Mouse (Mus musculus) layer of hippocampus, adult 8-10 months (tissue): Measurements from ENCODE around the gene Tbc1d10a. TPM values are rescaled to one million over a fixed set of nuclear protein-coding genes. Genes with fewer than 3 reads are reported as not detected.

Experiments
- DNase-seq, 2 experiments: peaks; one replicate each; pipeline ENCODE4 v3.0.0; 2022; ENCODE audit warnings: low spot score in 2 of 2
- total RNA-seq, 4 experiments: library from RNA; stranded (reverse); gene quantifications; 2 replicates each; pipeline ENCODE4 v1.2.4; 2022

Gene Tbc1d10a
- total RNA-seq, 4 experiments from 2014 or later: 26.7 to 31.7 (median 28.8) TPM

DNA sequence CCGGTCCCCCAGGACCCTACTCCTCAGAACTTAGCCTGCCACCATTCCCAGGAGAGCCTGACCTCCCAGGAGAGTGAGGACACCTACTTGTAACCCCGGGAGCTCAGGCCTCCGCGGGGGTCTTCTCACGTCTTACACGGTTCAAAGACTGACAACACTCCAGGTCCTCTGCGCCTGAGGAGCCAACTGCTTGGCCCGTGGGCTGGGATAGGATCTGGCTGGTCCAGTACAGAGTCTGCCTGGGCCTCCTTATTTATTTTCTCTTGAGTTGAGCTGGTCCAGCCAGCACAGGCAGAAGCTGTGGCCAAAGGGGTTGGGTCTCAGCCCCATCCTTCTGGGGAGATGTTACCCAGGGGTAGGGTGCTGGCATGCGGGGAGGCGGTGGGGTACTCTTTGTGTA lies 28.5 kb downstream of the Tbc1d10a start:
- no peak for DNase-seq

DNA sequence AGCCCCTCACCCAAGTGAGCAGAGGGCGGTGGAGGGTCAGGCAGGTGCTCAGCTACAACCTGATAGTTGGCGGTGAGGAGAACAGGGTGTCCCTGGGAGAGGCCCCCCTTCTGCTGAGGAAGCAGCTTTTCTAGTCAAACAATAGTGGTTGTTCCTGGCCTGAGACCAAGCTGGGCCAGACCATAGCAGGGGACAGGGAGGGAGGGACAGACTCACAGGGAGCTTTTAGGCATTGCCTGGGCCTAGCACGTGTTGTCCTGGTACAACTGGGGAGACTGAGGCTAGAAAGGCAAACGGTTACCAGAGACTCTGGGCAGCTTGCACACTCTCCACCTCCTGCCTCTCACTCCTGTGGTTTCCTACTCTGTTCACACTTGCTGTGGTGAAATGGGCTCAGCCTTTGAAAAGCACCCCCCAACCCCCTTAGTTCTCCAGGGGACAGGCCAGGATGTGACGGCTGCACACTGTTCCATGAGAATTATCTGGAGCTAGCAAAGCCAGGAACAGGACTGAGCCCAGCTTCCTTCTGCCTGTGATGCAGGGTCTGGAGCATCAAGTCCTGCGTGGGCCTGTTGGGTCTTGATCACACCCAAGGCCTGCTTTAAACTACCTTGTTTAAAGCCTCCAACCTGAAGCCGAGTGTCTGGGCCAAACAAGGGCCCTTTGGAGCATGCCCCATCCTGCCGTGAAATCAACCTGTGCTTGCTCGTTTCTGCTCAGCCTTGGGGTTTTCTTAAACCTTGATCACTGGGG lies 29.8 kb downstream of the Tbc1d10a start:
- DNase-seq: peak in 1 of 2 experiments; percentile 13

DNA sequence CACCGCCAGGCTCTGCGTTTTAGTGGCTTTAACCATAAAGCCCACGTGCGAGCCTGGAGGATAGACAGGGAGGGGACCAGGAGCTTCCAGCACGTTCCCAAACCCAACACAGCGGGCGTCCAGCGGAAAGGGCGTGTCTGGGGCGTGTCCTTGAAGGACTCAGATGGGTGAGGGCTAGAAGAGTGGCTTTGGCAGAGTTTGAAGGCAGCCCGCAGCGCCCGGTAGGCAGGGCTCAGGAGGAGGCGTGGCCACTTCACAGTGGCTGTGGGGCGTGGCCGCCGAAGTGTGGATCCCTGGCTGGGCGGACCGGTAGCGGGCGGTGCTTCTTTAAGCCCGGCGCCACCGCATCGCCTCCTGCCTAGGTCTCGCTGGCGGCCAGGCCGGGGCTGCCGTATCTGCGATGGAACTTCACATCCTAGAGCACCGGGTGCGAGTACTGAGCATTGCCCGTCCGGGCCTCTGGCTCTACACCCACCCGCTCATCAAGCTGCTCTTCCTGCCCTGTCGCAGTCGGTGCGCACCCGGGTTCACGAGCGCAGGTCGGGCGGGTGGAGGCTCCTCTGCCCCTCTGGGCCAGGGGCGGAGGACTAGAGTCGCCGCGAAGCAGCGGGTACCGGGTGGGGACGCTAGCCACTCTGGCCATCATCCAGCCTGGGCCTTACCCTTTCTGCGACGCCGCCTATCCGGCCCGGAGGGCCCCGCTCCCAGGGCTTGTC lies 31.5 kb downstream of the Tbc1d10a start, which contains the start of gene Castor1:
Castor1 (plus strand) TSS at position 312 of the 716 bp plus-strand sequence.
- peak; percentile 49 to 62 for DNase-seq

DNA sequence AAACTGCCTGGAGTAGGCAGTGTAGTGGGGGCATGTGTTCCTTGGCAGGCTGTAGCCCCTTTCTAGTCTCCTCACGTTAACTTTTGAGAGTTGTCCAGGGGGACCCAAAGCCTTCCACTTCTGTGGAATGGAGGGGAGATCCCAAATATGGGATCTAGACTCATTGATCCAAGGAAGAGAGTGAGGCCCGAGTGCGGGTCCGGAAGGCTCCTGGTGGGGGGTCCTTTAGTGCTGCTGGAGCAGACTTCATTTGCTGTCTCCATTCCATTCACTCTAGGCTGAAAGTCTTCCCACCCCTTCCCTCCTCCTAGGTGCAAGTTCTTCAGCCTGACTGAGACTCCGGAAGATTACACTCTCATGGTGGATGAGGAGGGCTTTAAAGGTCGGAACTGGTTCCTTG lies 32.0 kb downstream of the Tbc1d10a start:
- DNase-seq: no peak

DNA sequence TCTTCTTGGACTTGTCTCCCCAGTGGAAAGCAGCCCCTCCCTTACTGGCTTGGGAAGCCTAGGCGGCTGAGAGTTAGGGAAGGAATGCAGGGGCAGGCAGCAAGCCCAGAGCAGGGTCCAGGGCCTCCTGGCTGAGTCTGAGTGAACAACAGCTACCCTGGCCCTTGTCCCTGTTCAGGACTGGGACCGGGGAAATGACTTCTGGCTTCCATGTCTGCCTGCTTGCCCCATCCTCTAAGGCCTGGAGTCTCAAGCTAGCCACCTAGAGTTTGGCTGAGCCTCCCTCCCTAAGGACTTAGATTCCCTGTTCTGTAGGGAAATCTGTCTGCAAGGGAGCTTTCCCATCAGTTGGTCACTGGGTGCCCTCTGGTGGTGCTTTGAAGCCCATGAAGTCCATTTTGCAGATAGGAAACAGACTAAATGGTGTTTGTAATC lies 32.7 kb downstream of the Tbc1d10a start:
- peak; percentile 58 to 77 for DNase-seq

DNA sequence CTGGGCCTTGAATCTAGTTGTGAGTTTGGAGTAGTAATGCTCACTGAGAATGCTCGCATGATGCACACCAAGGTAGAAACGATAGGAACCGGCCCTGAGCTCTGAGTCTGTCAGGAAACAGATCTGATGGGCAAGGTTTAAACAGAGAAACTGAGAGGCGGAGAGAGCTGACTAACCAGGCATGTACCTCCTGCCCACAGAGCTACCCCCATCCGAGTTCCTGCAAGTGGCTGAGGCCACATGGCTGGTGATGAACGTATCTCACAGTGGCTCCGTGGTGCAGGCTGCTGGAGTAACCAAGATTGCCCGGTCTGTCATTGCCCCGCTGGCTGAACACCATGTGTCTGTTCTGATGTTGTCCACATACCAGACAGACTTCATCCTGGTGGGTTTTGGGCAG lies 33.3 kb downstream of the Tbc1d10a start:
- DNase-seq: no peak

DNA sequence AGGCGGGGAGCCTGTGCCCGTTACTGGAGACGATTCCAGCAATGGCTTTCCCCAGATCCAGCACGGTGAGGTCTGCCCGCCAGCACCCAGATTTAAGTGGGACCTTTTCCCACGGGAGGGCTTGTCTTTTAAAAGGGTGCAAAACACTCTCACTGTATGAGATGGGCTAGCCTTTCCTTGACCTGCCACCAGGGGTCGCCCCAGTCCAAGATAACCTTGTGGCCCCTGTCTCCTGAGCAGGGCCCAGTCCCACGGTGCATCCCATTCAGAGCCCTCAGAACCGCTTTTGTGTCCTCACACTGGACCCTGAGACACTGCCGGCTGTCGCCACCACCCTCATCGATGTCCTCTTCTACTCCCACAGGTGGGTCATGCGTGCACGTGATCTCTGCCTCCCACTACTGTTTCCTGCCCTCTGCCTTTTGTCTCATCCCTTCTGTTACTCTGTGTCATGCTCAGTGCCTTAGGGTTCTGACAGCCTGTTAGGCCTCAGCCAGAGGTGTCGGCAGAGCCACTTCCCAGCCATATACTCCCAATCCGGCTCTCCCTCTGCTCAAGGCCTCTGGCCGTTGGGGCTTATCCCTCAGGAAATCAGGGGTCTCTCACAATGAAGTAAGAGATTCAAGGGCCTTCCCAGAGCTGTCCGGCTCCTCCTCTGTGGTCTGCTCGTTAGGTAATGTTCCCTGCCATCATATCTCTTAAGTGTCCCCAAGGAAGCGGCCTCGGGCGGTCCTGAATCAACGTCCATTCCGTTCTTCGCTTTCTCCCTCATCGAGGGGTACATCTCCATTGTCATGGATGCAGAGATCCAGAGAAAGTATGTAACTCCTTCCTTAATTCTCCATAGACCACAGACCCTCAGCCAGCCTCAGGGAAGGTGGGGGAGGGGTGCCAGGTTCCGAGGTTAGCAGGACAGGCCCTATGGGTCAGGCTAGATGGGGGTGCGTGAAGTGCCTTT lies 34.1 kb downstream of the Tbc1d10a start:
- peak; percentile 38 to 64 for DNase-seq

DNA sequence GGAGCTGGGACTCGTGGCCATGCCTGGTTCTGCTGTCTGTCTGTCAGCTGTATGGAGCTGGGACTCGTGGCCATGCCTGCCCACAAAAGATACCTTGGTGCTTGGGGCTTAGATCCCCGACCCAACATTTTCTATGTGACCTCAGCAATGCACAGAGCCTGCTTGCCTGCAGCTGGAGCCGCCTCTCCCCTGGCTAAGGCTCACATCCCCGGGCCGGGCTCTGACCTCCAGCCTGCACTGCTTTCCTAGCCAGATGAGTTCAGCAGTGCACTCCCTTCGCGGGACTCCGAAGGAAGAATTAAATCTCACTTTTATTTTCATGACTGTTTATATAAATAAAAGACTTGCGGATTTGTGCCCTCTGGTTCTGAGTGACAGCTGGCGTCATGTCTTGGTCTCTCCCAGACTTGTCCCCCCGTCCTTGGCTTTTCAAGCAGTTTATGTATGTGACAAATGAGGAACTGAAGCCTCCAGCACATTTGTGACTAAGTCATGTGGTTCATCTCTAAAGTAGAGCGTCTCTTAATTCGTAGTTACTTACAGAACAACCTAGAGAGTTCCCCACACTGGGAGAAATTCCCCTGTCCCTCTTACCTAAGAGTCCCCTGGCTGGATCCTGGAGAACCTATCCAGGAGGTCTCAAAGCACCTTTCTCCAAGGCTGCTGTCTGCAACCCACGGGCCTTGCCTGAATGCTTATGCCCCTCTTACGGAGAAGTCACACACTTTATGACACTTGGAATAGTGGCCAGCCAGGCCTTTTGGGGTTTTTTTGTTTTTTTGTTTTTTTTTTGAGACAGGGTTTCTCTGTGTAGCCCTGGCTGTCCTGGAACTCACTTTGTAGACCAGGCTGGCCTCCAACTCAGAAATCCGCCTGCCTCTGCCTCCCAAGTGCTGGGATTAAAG lies 35.7 kb downstream of the Tbc1d10a start:
- DNase-seq: no peak

DNA sequence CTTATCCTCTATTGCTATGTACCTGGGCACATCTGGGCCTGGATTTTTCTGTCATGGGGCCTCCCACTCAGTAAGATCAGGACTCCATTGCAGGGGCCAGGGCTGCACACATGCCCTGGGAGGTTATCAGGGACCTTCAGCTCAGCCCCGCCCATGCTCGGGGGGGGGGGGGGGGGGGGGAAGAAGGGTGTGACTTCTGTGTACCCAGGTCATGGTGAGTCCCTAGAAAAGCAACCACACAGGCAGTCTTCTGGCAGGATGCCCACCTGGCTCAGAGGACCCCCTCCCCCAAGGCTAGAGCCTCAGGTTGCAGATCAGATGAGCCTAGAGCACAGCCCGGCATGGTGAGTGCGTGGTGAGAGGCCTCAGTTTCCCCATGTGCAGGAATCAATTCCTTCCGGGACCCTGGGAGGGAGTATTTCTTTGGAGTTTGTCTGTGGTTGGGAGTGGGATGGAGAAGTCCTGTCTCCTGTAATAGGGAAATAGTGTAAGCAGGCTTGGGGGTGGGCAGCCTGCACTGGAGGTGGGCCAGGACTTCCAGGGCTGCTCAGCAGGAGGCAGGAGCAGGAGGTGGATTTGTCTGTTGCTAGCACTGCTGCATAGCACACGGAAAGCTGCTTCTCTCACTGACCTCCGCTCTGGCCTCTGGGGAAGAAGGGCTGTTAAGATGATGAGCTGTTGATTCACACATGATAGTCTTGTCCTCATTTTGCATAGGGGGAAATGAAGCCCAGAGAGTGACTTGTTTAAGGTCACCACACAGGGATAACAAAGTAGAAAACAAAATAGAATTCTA lies 37.0 kb downstream of the Tbc1d10a start:
- no peak for DNase-seq

DNA sequence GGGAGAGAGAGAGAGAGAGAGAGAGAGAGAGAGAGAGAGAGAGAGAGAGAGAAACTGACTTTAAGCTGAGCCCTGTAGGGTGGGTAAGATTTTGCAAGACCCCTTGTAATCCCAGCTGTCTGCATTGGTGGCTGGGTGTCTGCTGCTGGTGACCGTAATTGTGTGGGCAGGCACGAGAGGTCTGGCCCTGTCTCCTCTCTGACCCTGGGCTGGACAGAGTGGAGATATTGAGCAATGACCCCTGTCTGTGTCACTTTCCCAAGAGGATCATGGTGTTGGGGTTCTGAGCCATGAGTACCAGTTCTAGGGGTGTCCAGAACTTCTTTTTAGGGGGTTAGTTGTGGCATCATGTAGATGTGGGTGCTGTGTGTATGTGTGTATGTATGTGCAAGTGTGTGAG lies 37.6 kb downstream of the Tbc1d10a start:
- no peak for DNase-seq

DNA sequence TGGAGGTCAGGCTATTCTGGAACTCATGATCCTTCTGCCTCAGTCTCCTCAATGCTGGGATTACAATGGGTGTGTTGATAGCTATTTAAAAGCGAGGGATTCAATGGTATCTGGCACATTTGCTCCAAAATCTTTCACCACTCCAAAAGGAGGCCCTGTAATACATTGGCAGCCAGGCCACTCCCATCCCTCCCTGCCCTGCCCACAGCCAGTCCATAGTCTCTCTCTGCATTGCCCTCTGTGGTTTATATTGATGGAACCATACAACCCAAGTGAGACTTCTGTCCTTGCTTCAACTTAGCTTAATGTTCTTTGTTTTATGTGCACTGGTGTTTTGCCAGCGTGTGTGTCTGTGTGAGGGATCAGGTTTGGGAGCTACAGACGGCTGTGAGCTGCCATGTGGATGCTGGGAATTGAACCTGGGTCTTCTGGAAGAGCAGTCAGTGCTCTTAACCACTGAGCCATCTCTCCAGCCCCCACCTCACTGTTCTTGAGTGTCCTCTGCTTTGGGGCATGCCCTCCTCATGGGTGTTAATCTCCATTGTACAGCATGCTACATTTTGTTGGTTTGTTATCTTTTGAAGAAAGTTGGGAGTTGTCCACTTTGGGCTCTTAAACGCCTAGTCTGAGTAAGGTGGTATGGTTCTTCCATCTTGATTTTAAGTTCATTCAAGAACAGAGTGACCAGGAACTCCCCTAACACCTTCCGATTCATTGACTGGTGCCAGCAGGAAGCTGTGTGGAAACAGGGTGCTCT lies 40.2 kb downstream of the Tbc1d10a start:
- no peak for DNase-seq

DNA sequence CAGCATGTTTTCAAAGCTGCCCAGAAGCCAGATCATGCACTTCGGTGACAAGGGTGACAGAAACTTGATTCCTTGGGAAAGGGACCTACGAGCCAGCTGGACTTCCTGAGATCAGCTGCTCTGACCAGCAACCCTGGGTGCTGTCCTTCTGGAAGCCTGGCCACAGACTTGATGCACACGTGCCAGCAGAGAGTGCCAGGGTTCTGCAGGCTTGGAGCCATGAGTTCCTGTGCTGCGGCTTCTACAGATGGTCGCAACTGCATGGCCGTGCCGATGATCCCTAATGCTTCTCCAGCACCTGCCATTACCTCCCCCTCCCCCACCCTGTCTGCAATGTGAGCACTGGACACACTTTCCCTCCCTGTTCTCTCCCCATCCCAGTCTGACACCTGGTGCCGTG lies 41.9 kb downstream of the Tbc1d10a start:
- no peak for DNase-seq

DNA sequence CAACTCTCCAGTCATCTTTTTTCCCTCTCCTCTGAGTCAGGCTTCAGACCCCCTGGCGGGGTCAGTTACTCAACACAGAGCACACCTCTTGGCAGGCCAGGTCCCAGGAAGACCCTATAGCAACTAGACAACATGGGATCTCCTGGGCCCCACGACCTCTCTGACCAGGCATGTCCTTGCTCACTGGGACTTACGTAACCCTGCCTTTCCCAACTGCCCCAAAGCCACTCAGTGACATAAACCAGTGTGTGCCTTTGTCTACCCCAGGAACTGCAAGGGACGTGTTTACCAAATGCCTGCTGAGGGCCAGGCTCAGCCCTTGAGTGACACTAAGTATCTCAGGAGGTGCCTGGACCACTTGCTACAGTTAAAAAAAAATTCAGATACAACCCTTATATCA lies 43.3 kb downstream of the Tbc1d10a start:
- no peak for DNase-seq

DNA sequence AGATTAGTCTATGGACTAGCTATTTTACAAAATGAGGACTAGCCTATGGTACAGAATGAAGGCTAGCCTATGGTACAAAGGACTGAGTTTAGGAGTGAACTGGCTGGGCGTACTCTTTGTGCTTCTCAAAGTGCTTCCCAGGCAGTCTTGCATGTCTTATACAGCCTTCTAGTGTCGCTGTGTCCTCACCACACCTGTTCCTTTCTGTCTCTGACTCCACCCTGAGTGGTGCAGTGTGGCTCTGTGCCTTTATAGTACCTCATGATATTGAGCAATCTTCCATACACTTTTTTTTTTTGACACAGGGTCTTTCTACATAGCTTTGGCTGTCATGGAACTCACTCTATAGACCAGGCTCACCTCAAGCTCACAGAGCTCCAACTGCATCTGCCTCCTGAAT lies 44.8 kb downstream of the Tbc1d10a start:
- no peak for DNase-seq

DNA sequence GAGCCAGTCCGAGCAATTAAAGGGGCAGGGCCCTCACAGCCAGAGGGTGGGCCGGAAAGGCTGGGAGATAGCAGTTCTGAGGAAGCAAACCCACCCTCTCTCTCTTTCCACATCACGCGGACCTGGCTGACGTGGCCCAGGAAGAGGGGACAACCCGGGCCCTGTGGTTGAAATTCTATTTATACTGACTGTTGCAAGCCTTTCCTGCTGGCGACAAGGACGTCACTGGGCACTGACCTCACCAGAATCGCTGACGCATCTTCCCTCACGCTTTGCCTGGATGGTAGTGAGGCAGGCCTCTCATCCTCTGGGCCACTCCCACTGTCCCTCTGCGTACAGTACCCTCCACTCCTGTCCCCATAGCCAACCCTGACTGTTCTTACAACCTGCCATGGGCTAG lies 46.1 kb downstream of the Tbc1d10a start:
- no peak for DNase-seq

DNA sequence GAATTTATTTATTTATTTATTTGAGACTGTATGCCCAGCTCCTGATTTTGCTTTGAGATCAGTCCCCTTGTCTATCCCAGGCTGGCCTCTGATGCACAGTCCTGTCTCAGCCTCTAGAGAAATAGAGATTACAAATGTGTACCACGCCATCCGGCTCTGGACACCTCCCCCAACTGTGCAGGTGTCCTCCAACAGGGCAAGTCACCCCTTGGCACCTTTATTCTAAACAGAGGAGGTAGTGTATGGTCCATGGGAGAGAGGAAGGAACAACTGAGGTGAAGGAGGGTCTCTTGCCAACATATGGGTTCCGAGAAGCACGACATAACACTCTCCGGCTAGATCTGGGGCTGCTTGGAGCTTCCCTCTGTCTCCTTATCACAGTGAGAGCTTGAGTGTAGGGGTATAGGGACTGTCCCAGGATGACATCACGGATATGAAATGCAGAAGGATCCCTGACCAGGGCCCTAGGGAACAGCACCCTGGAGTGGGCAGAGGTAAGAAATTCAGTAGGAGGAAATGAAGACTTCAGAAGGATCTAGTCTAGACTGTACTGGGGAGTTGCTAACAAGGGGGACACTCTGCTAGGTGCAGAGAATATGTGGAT lies 48.6 kb downstream of the Tbc1d10a start:
- DNase-seq: no peak

DNA sequence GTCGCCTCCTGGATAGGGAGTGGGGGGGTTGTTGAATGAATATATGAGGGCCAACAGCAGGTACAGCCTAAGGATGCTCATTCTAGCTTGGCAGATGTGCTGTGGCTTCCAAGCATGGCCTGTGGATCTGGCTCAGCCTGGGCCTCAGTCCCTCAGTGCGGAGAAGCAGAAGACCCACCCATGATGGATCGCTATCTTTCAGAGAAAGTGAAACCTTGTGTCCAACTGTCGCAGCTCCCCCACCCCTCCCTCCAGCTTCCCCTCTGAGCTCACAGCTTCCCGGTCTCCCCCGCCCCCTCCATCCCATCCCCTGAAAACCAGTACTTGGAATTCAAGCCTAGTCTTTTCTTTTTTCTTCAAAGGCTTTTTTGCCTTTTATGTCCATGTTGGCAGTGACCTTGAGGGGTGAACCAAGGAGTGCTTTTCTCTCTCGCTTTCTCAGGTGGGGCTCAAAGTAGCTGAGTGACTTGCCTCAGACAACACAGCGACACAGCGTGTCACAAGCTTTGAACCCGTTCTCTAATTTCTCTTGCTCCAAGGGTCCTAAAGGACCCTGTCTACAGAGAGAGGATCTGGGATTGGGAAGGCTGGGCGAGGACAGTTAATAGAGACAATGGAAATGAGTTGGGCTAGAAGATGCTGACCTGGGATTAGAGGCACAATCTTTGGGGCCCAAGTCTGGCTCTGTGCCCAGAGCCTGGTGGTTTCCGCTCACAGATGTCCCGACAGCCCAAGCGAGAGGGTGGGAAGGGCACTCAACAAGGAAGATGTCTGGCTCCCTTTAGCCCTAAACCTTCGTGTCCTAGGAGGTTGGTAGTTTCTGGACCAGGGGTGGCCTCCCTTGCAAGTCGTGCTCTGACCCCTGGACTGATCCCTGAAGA lies 49.3 kb downstream of the Tbc1d10a start, which contains the start of gene Osm:
Osm (plus strand) TSS at position 756 of the 881 bp plus-strand sequence.
- DNase-seq: no peak
